Mouse (Mus musculus): ENCODE results near the gene Gm9495.
"Not testable (repeated sequence)": the region's sequence is repeated elsewhere in the genome, so short reads cannot be mapped to it uniquely, and the experiment has no call there.

Gm9495 gene

DNA sequence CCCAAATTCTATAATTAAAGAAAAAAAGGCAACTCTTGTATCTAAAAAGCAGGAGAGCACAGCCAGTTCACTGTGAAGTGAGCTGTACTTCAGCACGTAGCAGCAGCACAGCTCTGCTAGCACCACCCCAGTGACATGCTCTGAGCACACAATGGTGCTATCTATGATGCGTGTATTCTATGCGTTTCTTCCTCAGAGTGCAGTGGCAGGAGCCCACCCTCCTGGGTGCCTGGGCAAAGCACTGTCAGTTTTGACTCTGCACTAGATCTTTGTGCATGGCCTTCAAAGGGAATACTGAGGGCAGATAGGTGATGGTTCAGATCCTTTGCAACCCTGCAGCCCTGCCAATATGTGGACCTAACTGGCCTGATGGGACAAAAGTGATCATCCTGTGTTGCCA, at the start of gene Gm9495:
TSS of gene Gm9495 (minus strand) at position 101 of the 400 bp plus-strand sequence.
- not testable (repeated sequence) for DNase-seq

- DNase-seq, result peak; percentile 63 to 78
Observed at GRCm38 (mm10) chr8:69474946-69475345, 21.6 kb upstream of the Gm9495 start.

DNA sequence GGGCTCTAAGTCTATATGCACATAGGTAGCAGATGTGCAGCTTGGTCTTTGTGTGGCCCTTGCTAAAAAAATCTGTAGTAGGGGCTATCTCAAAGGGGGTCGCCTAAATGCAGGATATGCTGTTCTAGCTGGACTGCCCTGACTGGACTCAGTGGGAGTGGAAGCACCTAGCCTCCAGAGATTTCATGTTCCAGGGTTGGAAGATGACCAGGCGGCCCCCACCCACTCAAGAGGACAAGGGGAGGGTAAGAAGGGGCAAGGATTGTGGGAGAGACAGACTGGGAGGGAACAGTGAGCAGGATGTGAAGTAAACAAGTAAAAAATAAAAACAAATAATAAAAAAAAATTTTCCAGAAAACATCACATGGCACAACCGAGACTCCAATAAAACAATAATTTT, 33.3 kb downstream of the Gm9495 start:
- DNase-seq, result peak in 1 of 2 experiments; percentile 4

GRCm38 (mm10) chr8:69414326-69414725, 39.0 kb downstream of the Gm9495 start:
- DNase-seq, result no peak

DNA sequence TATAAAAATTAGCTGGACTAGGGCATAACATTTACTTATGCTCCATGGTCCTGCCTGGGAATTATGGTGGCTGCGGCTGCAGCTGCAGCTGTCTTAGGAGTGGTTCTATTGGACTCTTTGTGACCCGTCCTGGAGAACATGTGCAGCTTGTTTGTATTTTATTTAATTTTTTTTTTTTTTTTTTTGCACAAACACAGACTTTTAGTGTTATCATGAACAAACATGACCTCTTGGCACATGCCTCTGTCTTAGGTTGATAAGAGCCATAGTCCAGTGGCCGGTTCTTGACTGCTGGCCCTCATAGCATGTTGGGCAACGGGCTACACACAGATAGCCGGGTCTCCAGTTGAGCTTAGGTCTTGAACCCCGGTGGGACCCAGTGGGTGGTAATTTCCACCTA, 48.6 kb downstream of the Gm9495 start:
- DNase-seq, result no peak

GRCm38 (mm10) chr8:69399956-69400443, 53.4 kb downstream of the Gm9495 start:
- DNase-seq, result no peak

GRCm38 (mm10) chr8:69399181-69399955, 54.0 kb downstream of the Gm9495 start:
- peak; percentile 35 to 58 for DNase-seq

GRCm38 (mm10) chr8:69396196-69396595, 57.2 kb downstream of the Gm9495 start:
- no peak for DNase-seq

DNA sequence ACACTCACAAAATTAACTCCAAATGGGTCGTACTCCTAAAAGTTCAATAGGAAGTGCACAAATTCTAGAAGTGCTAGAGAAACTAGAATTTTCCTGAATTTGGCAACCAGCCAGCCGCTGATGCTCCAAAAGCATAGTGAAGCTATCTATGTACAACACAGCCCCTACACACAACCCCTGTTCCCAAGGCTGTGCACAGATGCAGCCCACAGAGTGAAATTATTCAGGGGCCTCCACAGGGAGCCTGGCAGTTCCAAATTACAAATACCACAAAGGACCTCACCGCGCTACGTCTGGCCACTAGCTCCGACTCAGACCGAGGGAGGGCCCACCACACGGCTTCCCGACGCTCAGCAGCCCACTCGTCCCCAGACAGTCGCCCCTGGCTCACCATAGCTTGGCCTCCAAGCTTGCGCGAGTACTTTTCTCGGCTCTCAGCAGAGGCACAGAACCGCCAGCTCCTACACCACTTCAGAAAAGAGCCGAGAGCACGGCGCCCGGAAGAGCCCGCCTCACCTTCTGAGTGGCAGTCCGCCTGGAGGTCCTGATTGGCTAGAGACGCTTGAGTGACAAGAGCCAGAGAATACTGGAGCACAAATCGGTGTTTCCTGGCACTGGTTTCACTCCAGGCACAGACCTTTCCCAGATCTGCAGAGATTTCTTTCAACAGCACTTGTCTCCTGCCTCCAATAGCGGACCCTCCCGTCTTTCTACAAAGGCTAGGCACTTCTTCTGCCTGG, 58.1 kb downstream of the Gm9495 start:
- peak; percentile 92 to 93 for DNase-seq

DNA sequence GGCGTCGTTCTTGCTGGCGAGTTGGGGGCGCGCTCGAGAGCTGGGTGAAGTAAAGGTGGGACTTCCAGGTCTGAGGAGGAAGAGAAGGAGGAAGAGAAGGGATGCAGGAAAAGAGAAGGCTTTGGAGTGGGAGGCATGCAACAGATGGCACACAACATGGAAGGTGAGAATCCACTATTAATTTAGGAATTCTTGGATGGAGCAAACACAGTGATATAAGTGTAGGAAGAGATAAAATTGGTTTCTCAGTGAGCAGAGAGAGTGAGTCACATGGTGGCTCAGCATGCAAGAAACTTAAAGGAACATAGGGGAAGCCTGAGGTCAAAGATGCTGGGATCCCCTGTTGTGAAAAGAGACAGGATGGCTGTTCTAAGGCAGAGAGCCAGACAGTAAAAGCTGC, 69.0 kb downstream of the Gm9495 start:
- no peak for DNase-seq

Measured in cerebellum, postnatal 25 days (tissue).